Mouse (Mus musculus) megakaryocyte progenitor cell, adult 5-6 weeks (primary cell): Measurements from ENCODE around the gene Fads3. TPM values are rescaled to one million over a fixed set of nuclear protein-coding genes. Genes with fewer than 3 reads are reported as not detected.

Experiments
- ATAC-seq: replicated peaks from 2 replicates; pipeline ENCODE4 v1.8.0; 2016; ENCODE audit warnings: mild to moderate bottlenecking, moderate TSS enrichment, inconsistent platforms; ENCODE audit not compliant: poor library complexity
- total RNA-seq, 2 experiments: library from RNA; stranded (forward) in 1 of 2; stranded (reverse) in 1 of 2; fragments of 157-497, 149-512 nt in 1 of 2; fragments of 200-1000 nt in 1 of 2; gene quantifications; 2 replicates each; pipeline versions ENCODE4 v1.2.3 to v1.2.4; 2015 to 2017

The Fads3 gene
- total RNA-seq, 2 experiments from 2014 or later = 2.1 to 2.8 TPM

GRCm38 (mm10) chr19:10049533-10049932 lies 8.2 kb downstream of the Fads3 start:
- ATAC-seq = no peak

DNA sequence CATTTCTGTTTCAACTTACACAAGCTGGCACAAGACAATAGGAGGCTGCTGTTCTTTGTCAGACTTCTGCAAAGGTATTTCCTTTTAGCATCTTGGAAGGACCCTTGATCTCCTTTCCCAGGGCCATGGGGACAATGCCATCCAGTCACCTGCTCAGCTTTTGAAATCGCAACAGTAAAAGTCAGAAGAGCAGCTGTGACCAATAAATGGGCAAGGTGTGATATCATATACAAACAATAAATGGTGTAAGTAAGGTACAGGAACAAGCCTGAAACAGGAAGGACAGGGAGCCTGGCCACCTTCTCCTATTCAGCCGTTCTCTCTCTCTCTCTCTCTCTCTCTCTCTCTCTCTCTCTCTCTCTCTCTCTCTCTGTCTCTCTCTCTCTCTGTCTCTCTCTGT lies 9.1 kb downstream of the Fads3 start:
- ATAC-seq = no peak

DNA sequence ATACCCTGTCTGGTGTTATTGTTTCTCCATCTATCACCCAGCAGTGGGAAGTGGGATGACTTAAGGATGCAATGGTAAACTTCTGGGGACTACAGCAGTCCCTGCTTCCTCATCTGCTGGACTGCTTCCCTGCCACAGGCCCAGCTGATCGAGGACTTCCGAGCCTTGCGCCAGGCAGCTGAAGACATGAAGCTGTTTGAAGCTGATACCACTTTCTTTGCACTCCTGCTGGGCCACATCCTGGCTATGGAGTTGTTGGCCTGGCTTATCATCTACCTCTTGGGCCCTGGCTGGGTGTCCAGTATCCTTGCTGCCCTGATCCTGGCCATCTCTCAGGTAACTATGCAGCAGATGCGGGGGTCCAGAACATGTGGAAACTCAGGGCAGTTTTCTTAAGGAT lies 11.3 kb downstream of the Fads3 start:
- peak; percentile 44 for ATAC-seq

GRCm38 (mm10) chr19:10053692-10054260 lies 12.4 kb downstream of the Fads3 start:
- ATAC-seq = no peak

DNA sequence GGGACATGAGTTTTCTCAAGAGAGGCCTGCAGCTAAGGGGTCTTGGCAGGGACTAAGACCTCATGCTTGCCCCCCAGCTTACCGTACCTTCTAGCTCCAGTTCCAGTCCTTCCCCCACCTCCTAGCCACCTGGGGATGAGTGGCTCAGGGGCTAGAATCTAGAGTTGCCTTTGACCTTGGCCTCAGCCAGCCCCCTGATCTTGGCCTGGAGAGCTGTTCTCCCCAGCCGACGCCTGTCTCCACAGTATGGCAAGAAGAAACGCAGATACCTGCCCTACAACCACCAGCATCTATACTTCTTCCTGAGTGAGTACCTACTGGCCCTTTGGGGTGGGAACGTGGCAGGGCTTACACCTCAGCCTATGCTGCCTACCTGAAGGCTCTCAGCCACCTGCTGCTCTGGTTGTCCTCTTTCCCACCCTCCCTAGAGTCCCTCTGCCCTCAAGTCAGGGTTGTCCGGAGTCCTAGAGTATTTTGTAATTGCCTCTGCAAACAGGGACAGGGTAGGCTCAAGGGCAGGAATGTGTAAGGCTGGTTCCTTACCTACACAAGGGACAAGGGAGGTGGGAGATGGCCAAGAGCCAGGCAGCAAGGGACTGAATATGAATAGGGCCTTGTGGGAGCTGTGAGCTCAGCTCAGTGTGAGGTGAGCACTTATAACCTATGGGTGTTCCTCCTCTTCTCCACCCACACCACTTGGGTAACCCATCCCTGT lies 13.1 kb downstream of the Fads3 start:
- ATAC-seq = no peak

DNA sequence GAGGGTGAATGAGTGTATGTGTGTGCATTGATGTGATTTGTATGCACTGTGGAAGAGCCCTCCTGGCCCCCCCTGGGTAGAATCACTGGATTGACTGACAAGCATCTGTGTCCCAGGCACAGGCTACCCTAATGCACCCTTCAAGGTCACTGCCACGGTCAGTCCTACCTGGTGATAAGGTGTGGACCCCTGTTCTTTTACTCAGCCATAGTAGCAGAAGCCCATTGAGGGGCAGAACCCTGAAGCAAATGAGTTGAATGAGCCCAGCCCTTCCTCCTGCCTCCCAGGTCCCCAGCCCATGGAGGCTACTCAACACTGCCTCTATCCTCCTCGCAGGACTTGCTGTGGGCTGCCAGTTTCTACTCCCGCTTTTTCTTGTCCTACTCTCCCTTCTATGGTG lies 13.9 kb downstream of the Fads3 start:
- ATAC-seq = no peak

DNA sequence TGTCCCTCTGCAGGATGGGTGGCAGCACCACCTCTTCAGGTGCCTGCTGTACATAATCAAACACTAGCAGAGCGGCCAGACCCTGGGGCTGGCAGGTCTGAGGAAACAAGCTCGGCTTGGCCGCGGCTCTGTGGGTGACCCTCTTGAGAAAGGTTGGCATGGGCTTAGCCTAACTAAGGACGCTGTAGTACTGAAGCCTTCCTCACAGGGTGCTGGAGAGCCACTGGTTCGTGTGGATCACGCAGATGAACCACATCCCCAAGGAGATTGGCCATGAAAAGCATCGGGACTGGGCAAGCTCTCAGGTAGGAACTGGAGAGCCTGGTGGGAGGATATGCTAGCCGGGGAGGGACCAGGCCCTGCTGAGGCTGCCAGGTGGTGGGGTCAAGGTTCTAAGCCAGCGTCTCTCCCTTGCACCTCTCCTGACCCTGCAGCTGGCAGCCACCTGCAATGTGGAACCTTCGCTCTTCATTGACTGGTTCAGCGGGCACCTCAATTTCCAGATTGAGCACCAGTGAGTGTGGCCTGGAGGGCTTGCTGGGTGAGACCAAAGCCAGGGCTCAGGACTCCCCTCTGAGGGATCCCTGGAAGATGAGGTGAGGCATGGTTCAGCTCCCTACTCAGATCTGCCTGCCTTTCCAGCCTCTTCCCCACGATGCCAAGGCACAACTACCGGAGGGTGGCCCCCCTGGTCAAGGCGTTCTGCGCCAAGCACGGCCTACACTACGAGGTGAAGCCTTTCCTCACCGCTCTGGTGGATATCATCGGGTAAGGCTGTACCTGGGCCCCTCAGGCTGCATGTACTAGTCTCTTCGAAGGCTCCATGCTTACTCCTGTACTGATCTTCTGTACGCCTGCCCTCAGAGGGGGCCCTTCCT lies 14.7 kb downstream of the Fads3 start:
- no peak for ATAC-seq

- ATAC-seq = no peak
Measured at GRCm38 (mm10) chr19:10056686-10057085, 15.3 kb downstream of the Fads3 start.

GRCm38 (mm10) chr19:10057486-10058351 lies 16.4 kb downstream of the Fads3 start:
- ATAC-seq = no peak

GRCm38 (mm10) chr19:10058352-10058825 lies 17.0 kb downstream of the Fads3 start:
- ATAC-seq = no peak

DNA sequence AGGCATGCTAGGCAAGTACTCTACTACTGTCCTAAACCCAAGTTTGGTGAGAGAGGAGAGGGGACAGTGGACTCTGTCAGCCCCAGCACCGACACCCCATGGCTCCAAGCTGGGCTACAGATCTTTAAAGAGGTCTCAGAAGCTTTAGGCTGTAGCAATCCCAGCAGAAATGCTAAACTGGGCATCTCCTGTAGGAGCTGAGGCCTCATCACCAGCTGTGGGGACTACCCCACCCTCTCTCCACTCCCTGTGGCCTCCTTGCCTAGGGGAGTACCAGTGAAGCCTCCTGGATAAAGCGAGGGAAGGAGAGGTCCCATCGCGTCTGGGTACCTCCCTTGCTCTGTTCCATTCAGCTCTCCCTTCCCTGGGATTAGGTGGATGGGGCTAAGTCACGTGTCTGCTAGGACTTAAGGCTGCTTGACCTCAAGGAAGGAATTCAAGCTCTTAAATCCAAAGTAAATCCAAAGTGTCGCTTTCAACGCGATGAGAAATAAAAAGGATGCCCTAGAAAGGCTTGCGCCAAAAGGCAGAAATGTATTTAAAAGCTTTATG lies 17.6 kb downstream of the Fads3 start:
- ATAC-seq = no peak

GRCm38 (mm10) chr19:10059911-10060567 lies 18.7 kb downstream of the Fads3 start:
- peak; percentile 56 for ATAC-seq

GRCm38 (mm10) chr19:10060783-10061590 lies 19.6 kb downstream of the Fads3 start:
- ATAC-seq = peak; percentile 14

- ATAC-seq = no peak
Measured at GRCm38 (mm10) chr19:10061624-10062023, 20.3 kb downstream of the Fads3 start.

GRCm38 (mm10) chr19:10062292-10062691 lies 20.9 kb downstream of the Fads3 start:
- no peak for ATAC-seq

DNA sequence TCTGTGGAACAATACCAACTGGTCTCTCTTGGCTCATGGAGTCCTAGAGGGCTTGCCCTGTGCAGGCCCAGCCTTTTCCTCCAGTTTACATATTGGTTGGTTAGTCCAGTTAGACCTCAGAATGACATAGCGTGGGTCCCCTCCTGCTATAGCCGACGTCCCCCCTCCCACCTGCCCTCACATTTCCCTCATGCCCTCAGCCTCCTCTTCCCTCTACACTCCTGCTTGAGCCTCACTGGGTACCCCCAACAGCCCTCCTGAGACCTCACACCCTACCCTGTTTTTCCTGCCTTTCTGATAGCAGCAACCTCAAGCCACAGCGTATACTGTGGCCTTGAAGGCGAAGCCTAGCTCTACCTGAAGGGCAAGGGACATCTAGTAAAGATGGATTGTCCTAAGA lies 21.5 kb downstream of the Fads3 start:
- ATAC-seq = no peak

DNA sequence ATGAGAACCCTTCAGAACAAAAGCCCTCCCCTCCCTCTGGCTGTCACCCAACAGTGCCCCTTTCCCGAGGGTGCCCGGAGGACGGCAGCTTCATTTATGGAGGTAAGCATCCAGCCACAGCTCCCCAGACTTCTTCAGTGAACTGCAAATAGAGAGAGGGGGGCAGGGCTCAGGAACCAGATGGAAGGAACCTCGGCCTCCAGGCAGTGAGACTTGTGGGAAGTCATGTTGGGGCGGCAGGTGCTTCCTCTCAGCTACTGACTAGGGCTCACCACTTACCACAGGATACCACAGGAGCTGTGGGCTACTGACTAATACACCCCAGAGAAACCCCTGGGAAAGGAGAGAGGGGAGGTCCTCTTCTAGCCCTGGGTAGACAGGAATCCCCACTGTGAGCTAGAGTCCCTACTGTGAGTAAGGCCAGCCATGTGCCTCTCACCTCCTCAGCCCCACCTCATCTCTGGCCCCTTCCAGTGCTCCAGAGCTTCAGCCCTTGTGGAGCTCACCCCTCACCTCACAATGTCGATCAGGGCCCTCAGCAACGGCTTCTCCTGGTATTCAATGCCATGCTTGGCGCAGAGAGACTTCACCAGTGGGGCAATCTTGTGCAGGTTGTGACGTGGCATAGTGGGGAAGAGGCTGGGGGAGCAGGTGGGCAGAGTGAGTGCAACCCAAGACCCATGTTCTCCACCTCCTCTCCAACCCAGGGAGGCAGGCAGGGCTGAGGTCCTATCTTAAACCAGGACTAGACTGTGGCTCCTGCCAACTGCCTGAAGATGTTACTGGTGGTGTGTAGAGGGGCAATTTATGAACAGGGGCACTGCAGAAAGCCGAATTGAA lies 23.0 kb downstream of the Fads3 start:
- peak; percentile 69 for ATAC-seq
